Mouse (Mus musculus) ES-Bruce4 (cell line): ENCODE data around the gene Prkg1.

Experiments
- CTCF ChIP-seq: IDR thresholded peaks from one replicate; pipeline ENCODE4 v1.8.1; 2011; ENCODE audit warnings: low read depth, low read length
- EP300 ChIP-seq: IDR thresholded peaks from 2 replicates; pipeline ENCODE4 v1.6.1; 2011; ENCODE audit warnings: low read depth, low read length; ENCODE audit not compliant: insufficient read depth
- POLR2A ChIP-seq: IDR thresholded peaks from one replicate; pipeline ENCODE4 v1.8.1; 2011; ENCODE audit warnings: low read length; ENCODE audit not compliant: insufficient read depth

- TF ChIP-seq CTCF: no peak
- no peak for TF ChIP-seq EP300
- no peak for TF ChIP-seq POLR2A
Observed at GRCm38 (mm10) chr19:31431411-31431810, 333.4 kb downstream of the Prkg1 start.
